Comparison of ENCODE assay signal across 8 mouse cellular contexts in the genomic region with DNA sequence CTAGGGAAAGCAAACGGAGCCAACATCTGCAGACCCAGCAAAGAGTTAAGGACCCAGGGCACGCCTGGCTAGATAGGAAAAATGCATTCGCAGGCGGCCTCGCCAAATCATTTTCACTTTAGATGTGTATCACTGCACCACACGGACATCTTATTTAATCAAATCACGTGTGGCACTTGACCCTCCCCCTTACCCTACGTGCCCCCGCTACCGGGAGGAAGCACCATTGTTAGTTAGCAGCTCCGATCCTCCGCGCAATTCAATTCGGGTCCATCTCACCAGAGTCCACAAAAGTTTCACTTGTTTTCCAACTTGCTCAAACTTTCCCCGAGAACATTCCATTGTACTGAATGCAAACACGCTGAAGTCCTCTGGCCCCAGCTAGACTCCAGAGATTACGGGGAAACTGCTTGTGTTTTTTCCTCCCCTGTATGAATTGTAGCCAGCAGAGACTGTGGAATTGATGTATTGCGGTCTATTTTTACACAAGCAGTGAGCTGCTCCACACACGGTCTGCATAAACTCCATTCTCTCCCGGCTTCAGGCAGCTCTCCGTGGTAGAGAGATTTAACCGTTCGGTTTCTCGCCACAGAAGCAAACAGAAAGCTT. TPM values are rescaled to one million over a fixed set of nuclear protein-coding genes. Genes with fewer than 3 reads are reported as not detected.
DNase-seq lines count a peak whose midpoint lies in the region; ATAC-seq lines count a peak whose summit lies in the region.

No protein-coding gene starts in this region.

- no peaks in the 10 kb centered on the region for H3K36me3 ChIP-seq in intestine, embryonic 14.5 days (ENCODE audit: control insufficient read depth, insufficient read depth, low read length)
- no peaks in the 10 kb centered on the region for H3K36me3 ChIP-seq in limb, embryonic 10.5 days

- WGBS in intestine, embryonic 14.5 days: under 1% methylated on average over 24 of the region's 24 CpGs
- 3% methylated on average over 24 of the region's 24 CpGs for WGBS in limb, embryonic 10.5 days

- peak overlapping the region; percentile 52 for H3K9ac ChIP-seq in intestine, embryonic 14.5 days (ENCODE audit: low read length)

- H3K9me3 ChIP-seq in intestine, embryonic 14.5 days (ENCODE audit: control insufficient read depth, low read length): no peaks in the 10 kb centered on the region
- H3K9me3 ChIP-seq in limb, embryonic 10.5 days (replicated peaks): no peaks in the 10 kb centered on the region

- DNase-seq in adrenal gland, postnatal 25 days: peak; percentile 58
- DNase-seq in embryo, embryonic 11.5 days (ENCODE audit: low read depth, low spot score): peak; percentile 47
- DNase-seq in intestine, embryonic 14.5 days (ENCODE audit: low spot score): peak; percentile 87
- DNase-seq in limb, embryonic 10.5 days (ENCODE audit: low spot score): peak; percentile 63
- DNase-seq in mesoderm, embryonic 11.5 days (ENCODE audit: low read depth, low spot score): peak; percentile 66
- DNase-seq in right cerebral cortex, postnatal 14 days: peak; percentile 14

- H3K4me2 ChIP-seq in intestine, embryonic 14.5 days (ENCODE audit: low read length): peak overlapping the region; percentile 60

- H3K27ac ChIP-seq in intestine, embryonic 14.5 days (ENCODE audit: low read depth): peak overlapping the region; percentile 83
- peak overlapping the region; percentile 81 for H3K27ac ChIP-seq in limb, embryonic 10.5 days

- H3K27me3 ChIP-seq in intestine, embryonic 14.5 days (replicated peaks; ENCODE audit: control insufficient read depth, insufficient read depth, low read length): no peaks in the 10 kb centered on the region
- H3K27me3 ChIP-seq in limb, embryonic 10.5 days (ENCODE audit: low read depth, poor library complexity, severe bottlenecking): 0 out of 2 replicates have a peak, but pooled peaks cover 3% of the 10 kb centered on the region

- H3K4me3 ChIP-seq in intestine, embryonic 14.5 days (ENCODE audit: low read depth, low read length): peak overlapping the region; percentile 65
- H3K4me3 ChIP-seq in limb, embryonic 10.5 days: peak overlapping the region; percentile 61

- peak; percentile 83 for ATAC-seq in granulocyte monocyte progenitor cell, adult 5-6 weeks (replicated peaks; ENCODE audit: poor library complexity, severe bottlenecking)
- ATAC-seq in intestine, embryonic 14.5 days (replicated peaks; ENCODE audit: low FRiP score, low TSS enrichment, low read depth): peak; percentile 61
- ATAC-seq in erythroid progenitor cell, adult 5-6 weeks (replicated peaks; ENCODE audit: low FRiP score, poor library complexity, severe bottlenecking): no peak

- peaks cover 12% of the 10 kb centered on the region; the same call in 1 of the 2 replicates for H3K4me1 ChIP-seq in intestine, embryonic 14.5 days (replicated peaks; ENCODE audit: control insufficient read depth, insufficient read depth, low read length)
- peaks cover 17% of the 10 kb centered on the region for H3K4me1 ChIP-seq in limb, embryonic 10.5 days

RNA-seq across cellular contexts. Expression of a gene that starts 14.9 kb away (rescaled TPM):
- 4.8 and 9.2 TPM in 2 replicates for total RNA-seq in adrenal gland, postnatal 25 days (2021)
- total RNA-seq in granulocyte monocyte progenitor cell, adult 5-6 weeks (2014; fragmentation: Nextera tagmentation): not detected in 2 replicates
- not detected in 2 replicates for total RNA-seq in granulocyte monocyte progenitor cell, adult 5-6 weeks (2017)
- 5.5 and 6.2 TPM in 2 replicates for polyA plus RNA-seq in intestine, embryonic 14.5 days (2014; fragmentation: Nextera tagmentation; extraction: Ambion mirVana)
- 2.6 and 6.4 TPM in 2 replicates for polyA plus RNA-seq in limb, embryonic 10.5 days (2016; fragmentation: Nextera tagmentation; extraction: Ambion mirVana)
- not detected in 2 replicates for total RNA-seq in erythroid progenitor cell, adult 5-6 weeks (2015; ENCODE audit: low replicate concordance)
- not detected in 2 replicates for total RNA-seq in erythroid progenitor cell, adult 5-6 weeks (2017; ENCODE audit: low replicate concordance)

Comparison
In these comparisons a context has a peak if more than half of its experiments do, and no peak if none do; other contexts are left out.
1. DNase-seq: peak in every context shown above with its lines; median percentile 87 in intestine, embryonic 14.5 days; 66 in mesoderm, embryonic 11.5 days; 63 in limb, embryonic 10.5 days; 58 in adrenal gland, postnatal 25 days; 47 in embryo, embryonic 11.5 days; 14 in right cerebral cortex, postnatal 14 days.